Mouse (Mus musculus): ENCODE results near the gene Lmln. TPM values are rescaled to one million over a fixed set of nuclear protein-coding genes. Genes with fewer than 3 reads are reported as not detected.
"Not testable (repeated sequence)": the region's sequence is repeated elsewhere in the genome, so short reads cannot be mapped to it uniquely, and the experiment has no call there.

Gene Lmln
- total RNA-seq (2022) = 10 to 100 TPM in 3 of 4 experiments, 1 to 10 TPM in 1; 9.2 to 14.9 (median 11.5) TPM

- DNase-seq (ENCODE audit: low spot score in 2 of 2) = peak; percentile 66 to 87
Measured at GRCm38 (mm10) chr16:33062024-33062681, at the start of gene Lmln. TSS of gene Lmln (plus strand) at chr16:33062521.

GRCm38 (mm10) chr16:33013801-33014200, 48.5 kb upstream of the Lmln start:
- DNase-seq (ENCODE audit: low spot score in 2 of 2) = no peak

- DNase-seq (ENCODE audit: low spot score in 2 of 2) = no peak
Measured at GRCm38 (mm10) chr16:33014921-33015320, 47.4 kb upstream of the Lmln start.

- no peak for DNase-seq (ENCODE audit: low spot score in 2 of 2)
Measured at GRCm38 (mm10) chr16:33015396-33015907, 46.9 kb upstream of the Lmln start.

DNA sequence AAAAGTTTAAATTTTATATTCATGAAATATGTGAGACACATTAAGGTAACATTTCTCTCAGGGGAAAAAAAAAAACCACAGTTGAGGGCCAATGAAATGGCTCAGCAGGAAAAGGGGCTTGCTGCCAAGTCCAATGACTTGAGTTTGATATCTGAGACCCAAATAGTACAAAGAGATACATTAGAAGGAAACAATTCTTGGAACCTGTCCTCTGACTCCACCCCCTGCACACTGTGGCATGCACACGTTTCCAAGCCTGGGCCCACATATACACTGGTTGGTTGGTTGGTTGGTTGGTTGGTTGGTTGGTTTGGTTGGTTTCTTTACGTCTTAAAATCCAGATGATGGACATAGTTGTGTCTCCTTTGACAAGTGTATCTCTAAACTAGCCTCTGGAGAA, 46.3 kb upstream of the Lmln start:
- no peak for DNase-seq (ENCODE audit: low spot score in 2 of 2)

DNA sequence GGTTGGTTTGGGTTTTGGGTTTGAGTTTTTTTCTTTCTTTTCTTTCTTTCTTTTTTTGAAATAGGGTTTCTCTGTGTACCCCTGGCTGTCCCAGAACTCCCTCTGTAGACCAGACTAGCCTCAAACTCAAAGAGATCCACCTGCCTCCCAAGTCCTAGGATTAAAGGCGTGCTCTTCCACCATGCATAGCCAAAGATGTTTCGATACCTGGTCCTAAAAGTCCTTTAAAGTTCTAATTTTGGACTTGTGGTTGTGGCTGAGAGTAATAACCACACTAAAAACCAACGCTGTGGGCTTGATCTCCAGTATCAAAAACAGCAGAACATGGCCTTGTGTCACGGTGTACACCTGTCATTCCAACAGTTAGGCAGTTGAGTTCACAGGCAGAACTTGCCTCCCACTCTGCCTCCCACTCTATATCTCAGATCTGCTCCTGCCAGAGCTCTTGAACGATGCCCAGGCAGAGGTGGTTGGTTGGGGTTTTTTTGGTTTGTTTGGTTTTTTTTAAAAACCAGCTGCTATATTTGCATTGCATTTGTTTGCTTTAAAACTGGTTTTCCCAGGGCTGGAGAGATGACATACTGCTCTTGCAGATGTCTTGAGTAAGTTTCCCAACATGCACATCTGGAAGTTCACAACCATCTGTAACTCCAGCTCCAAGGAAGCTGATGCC, 44.5 kb upstream of the Lmln start:
- DNase-seq (ENCODE audit: low spot score in 2 of 2) = no peak

- no peak for DNase-seq (ENCODE audit: low spot score in 2 of 2)
Measured at GRCm38 (mm10) chr16:33019117-33019770, 43.1 kb upstream of the Lmln start.

GRCm38 (mm10) chr16:33021381-33021780, 40.9 kb upstream of the Lmln start:
- DNase-seq (ENCODE audit: low spot score in 2 of 2) = no peak

DNA sequence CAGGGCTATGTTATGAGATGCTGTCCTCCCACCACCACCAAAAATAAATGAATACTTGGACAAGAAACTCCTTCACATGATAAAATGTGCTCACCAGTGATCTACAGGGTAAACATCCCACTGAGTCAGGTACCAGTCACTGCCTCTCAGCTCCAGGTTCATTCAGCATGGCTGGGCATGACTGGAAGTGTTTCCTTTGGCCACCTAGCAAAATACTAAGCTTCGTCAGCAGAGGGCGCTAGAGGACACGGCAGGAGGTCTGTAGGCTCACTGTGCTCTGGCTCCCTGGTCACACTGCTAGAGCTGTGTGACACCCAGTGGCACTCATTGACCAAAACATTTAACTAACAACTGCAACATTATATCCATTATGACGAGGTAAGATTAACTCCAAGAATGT, 38.6 kb upstream of the Lmln start:
- DNase-seq (ENCODE audit: low spot score in 2 of 2) = peak; percentile 43 to 60

DNA sequence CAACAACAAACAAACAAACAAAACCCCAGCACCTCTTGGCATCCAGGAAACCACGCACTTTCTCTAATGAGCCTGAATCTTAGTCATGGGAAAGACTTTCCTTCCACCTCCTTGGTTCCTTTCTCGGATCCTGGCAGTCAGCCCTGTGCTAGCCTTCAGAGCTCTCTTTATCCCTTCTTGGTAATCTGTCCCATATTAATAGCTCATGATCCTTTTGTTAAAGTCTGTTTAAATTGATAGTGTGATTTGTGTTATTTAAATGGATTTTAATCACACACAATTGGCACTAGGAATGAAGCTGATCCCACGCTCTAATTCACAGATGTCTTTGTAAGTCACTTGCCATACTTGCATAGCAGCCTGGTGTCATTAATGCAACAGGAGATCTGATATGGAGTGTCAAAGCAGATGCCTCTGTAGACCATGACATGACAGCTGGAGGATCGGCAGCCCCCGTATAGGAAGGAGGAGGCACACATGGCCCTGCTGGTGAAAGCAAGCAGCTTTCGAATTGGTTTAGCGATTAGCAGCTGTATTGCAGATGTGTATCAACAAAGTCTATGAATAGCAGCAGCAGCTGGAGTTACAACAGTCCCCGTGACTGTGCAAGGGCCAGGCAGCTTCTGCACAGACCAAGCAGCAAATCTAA, 37.7 kb upstream of the Lmln start:
- no peak for DNase-seq (ENCODE audit: low spot score in 2 of 2)

DNA sequence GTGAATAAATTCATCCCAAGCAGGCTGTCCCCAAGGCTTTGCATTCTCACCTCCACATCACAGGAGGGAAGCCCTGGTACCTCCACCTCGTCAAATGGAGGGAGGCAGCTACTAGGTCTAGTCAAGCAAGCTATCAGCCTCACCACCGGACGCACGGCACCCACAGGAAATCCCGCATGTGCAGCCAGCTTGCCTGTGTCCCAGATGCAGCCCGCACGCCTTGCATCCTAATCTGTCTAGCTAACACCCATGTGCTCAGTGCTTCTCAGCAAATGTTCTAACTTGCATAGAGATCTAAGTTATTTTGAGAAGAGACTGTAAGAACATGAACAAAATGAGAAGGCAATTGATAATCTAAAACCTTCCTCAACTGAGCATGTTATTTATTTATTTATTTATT, 36.0 kb upstream of the Lmln start:
- no peak for DNase-seq (ENCODE audit: low spot score in 2 of 2)

DNA sequence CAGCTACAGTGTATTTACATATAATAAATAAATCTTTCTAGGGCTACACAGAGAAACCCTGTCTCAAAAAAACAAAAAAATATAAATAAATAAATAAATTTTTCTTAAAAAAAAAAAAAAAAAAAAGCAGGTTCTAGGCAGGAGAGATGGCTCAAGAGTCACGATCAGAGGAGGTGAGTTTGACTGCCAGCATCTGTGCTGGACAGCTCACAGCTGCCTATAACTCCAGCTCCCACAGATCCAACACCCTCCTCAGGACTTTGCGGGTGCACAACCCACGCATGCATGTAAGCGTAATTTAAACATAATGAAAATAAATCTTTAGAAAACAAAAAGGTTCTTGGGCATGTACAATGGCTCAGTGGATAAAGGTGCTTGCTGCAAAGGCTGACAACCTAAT, 26.3 kb upstream of the Lmln start:
- DNase-seq (ENCODE audit: low spot score in 2 of 2) = no peak

DNA sequence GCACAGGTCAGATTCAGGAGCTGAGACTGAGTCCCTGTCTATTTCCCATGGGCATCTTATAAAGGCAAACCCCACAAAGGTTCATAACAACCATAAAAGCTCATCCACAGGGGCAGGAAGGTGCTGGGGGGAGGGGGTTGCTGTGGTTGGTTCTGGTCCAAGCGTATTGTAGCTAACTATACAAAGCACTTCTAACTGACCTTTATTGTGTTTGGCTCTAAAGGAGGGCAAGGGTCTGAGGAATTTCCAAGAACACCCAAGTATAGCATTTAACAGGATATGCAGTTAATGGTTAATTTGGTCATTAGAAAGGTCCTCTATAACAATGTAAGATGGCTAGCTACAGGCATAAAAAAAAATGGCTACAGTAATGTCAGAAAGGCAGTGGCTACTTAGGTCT, 19.6 kb upstream of the Lmln start:
- no peak for DNase-seq (ENCODE audit: low spot score in 2 of 2)

- DNase-seq (ENCODE audit: low spot score in 2 of 2) = no peak
Measured at GRCm38 (mm10) chr16:33043268-33043667, 19.1 kb upstream of the Lmln start.

- DNase-seq (ENCODE audit: low spot score in 2 of 2) = no peak
Measured at GRCm38 (mm10) chr16:33048004-33048403, 14.3 kb upstream of the Lmln start.

DNA sequence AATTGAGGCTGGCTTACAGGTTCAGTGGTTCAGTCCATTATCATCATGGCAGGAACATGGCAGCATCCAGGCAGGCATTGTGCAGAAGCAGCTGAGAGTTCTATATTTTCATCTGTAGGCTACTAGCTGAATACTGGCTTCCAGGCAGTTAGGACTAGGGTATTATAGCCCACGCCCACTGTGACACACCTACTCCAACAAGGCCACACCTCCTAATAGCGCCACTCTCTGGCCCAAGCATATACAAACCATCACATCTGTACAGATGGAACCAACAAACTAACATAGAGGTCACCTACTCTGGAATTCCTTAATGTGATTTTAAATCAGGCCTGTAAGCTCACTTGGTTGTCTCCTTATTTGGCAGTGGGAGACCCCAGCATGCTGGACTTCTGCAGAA, 13.6 kb upstream of the Lmln start:
- DNase-seq (ENCODE audit: low spot score in 2 of 2) = no peak

- DNase-seq (ENCODE audit: low spot score in 2 of 2) = no peak
Measured at GRCm38 (mm10) chr16:33049809-33050208, 12.5 kb upstream of the Lmln start.

- no peak for DNase-seq (ENCODE audit: low spot score in 2 of 2)
Measured at GRCm38 (mm10) chr16:33053141-33053540, 9.2 kb upstream of the Lmln start.

DNA sequence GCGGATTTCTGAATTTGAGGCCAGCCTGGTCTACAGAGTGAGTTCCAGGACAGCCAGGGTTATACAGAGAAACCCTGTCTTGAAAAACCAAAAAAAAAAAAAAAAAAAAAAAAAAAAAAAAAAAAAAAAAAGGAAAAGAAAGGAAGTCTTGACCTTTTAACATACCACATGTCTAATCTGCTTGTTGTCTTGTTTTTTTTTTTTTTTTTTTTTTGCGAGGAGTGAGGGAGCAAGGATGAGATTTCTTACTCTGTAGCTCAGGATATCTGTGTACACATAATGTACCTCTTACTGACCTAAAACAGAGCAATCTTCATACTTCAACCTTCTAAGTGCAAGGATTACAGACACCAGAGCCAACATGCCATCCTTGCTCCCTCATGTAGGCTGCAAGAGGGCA, 7.4 kb upstream of the Lmln start:
- not testable (repeated sequence) for DNase-seq (ENCODE audit: low spot score in 2 of 2)

DNA sequence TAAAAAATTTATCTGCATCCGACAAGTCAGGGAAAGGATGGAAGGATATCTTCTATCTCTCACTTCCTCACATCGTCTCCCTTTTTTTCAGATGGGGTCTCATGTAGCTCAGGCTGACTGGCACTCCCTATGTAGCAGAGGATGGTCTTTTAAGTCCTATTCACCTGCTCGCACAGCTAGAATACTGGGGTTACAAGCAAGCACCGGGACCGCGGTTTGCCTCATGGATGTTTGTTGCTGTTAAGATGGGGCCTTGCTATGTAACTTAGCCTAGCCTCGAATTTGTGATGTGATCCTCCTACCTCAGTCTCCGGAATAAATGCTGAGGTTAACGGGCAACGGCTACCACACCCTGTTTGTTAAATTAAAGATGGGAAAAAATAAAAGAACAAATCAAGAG, 6.7 kb upstream of the Lmln start:
- no peak for DNase-seq (ENCODE audit: low spot score in 2 of 2)

- peak; percentile 78 to 88 for DNase-seq (ENCODE audit: low spot score in 2 of 2)
Measured at GRCm38 (mm10) chr16:33056095-33056785, 6.1 kb upstream of the Lmln start, which contains the start of the genes Iqcg and Rpl35a. TSS of gene Iqcg (minus strand) at chr16:33056218. TSS of gene Rpl35a (plus strand) at chr16:33056453.
